Mouse (Mus musculus) hindbrain, embryonic 13.5 days (tissue): ENCODE data around the gene Cped1. TPM values are rescaled to one million over a fixed set of nuclear protein-coding genes. Genes with fewer than 3 reads are reported as not detected.

Experiments used
- polyA plus RNA-seq: library from polyadenylated mRNA; unstranded; fragments of >200 nt; fragmentation: Nextera tagmentation; extraction: Ambion mirVana; gene quantifications from 2 replicates; pipeline ENCODE4 v1.2.1, GENCODE M21; 2015

The Cped1 gene
- polyA plus RNA-seq, 1 experiment from 2014 or later, result 4.3 TPM

Other genes starting within 250 kb of the Cped1 start
- 64.6 and 69.6 TPM in 2 replicates for gene Tspan12, start 133.4 kb upstream of the Cped1 start, polyA plus RNA-seq
- gene Ing3, start 36.3 kb upstream of the Cped1 start, polyA plus RNA-seq, result 43.1 and 49.4 TPM in 2 replicates